Mouse (Mus musculus): ENCODE measurements around the gene Gnai1. TPM values are rescaled to one million over a fixed set of nuclear protein-coding genes. Genes with fewer than 3 reads are reported as not detected.

The Gnai1 gene
- polyA plus RNA-seq (2012; ENCODE audit: insufficient read depth, low replicate concordance), result not detected in 2 replicates

DNA sequence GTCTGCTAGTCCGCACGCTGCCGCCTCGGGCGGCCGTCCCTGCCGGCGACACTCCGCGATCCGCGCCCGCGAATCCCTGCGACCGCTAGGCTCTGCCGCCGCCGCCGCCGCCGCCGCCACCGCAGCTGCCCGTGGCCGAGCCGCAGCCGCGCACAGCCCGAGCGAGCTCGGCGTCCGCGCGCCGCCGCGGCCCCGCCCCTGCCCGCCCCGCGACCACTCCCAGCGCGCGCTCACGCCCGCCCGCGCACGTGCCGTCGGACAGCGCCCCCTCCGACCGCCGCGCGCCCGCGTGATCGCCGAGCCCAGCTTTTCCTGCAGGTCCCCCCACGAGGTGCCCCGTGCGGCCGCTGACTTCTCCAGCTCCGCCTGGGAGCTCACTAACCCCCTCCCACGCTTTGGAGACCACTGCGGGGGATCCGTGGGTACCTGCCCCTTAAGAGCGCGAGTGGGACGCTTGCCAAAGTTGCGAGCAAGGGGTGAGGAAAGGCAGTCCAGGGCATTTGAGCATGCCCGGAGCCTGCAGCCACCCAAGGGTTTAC is at the start of gene Gnai1:
Gene Gnai1 (minus strand): TSS at position 75 of the 539 bp plus-strand sequence.
- peaks cover 16% of the 10 kb centered on the region; the same call in 1 of the 2 replicates for H3K9me3 ChIP-seq
- H3K4me3 ChIP-seq (replicated peaks), result peak within 1 kb of the TSS; percentile 90
- H3K36me3 ChIP-seq (replicated peaks; ENCODE audit: low read length), result no peaks in the 10 kb centered on the region
- peaks cover 40% of the 10 kb centered on the region for H3K27me3 ChIP-seq (replicated peaks)
- H3K4me1 ChIP-seq, result peaks cover 14% of the 10 kb centered on the region
- TF ChIP-seq GATA1 (IDR thresholded peaks at IDR 0.05; ENCODE audit: borderline replicate concordance, low read length) (no peak), FLI1 (IDR thresholded peaks at IDR 0.05; ENCODE audit: low read length) (no peak)

DNA sequence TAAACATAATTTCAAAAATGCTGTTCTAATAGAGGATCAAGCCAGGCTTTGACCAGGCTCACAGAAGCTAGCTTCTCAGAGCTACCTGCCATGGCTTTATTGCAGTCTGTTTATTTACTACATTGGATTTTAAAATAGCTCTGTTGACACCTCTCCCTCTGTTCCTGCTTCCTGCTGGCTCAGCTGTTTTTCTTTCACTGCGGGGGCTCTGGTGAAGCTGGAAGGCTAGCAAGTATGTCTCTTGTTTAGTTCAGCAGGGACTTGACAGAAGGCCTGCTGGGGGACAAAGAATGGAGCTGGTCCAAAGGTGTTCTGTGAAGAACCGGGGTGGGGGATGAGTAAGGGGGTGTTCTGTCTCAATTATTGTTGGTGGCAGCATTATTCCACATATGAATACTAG is 7.7 kb upstream of the Gnai1 start:
- Histone ChIP-seq H3K4me3 (replicated peaks) (no peak overlapping the region), H3K36me3 (replicated peaks; ENCODE audit: low read length) (no peaks in the 10 kb centered on the region), H3K27me3 (replicated peaks) (no peaks in the 10 kb centered on the region), H3K4me1 (no peaks in the 10 kb centered on the region), H3K9me3 (peaks cover 4% of the 10 kb centered on the region; the same call in 1 of the 2 replicates)
- TF ChIP-seq GATA1 (IDR thresholded peaks at IDR 0.05; ENCODE audit: borderline replicate concordance, low read length), result no peak
- no peak for TF ChIP-seq FLI1 (IDR thresholded peaks at IDR 0.05; ENCODE audit: low read length)

DNA sequence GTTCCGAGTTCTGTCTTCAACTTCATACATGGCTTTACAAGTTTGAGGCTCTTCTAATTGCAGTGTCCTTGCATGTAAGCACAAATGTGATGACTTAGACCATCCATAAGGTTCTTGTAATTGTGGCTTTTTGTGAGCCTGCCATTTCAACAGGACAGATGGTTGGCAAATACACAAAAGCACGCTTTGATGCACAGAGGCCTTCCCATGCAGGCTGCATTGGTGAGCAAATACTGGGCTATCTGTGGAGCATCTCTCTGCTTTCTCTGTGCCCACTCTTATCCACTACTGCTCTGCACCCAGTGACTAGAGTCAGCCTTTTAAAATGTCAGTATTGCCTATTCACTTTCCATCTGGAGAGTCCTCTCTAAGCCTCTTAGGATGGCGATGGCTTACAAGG is 5.3 kb upstream of the Gnai1 start:
- H3K9me3 ChIP-seq, result peaks cover 10% of the 10 kb centered on the region; the same call in 1 of the 2 replicates
- H3K27me3 ChIP-seq (replicated peaks), result peaks cover 16% of the 10 kb centered on the region
- H3K36me3 ChIP-seq (replicated peaks; ENCODE audit: low read length), result no peaks in the 10 kb centered on the region
- H3K4me3 ChIP-seq (replicated peaks), result no peak overlapping the region
- TF ChIP-seq GATA1 (IDR thresholded peaks at IDR 0.05; ENCODE audit: borderline replicate concordance, low read length) (no peak), FLI1 (IDR thresholded peaks at IDR 0.05; ENCODE audit: low read length) (no peak)
- H3K4me1 ChIP-seq, result peaks cover 1% of the 10 kb centered on the region; the same call in 1 of the 2 replicates

DNA sequence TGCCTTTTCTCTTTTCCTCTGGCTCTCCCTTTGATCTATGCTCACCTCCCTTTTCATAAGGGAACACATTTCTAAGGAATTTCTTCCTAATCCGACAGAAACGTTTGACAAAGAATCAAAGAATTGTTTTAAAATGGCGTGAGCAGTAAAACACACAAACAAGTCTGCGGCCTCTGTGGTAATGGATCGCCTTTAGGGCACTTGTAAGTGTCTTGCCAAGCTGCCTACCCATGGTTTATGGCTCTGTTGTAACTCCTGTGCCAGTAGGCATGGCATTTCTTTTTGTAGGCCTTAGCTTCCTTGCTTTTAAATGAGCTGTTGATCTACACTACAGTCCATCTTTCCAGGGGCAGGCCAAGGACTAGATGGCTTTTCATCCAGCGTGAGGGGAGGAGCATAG is 801 bp upstream of the Gnai1 start:
- TF ChIP-seq FLI1 (IDR thresholded peaks at IDR 0.05; ENCODE audit: low read length), result no peak
- no peak for TF ChIP-seq GATA1 (IDR thresholded peaks at IDR 0.05; ENCODE audit: borderline replicate concordance, low read length)
- Histone ChIP-seq H3K36me3 (replicated peaks; ENCODE audit: low read length) (no peaks in the 10 kb centered on the region), H3K9me3 (peaks cover 16% of the 10 kb centered on the region; the same call in 1 of the 2 replicates), H3K27me3 (replicated peaks) (peaks cover 40% of the 10 kb centered on the region), H3K4me1 (peaks cover 14% of the 10 kb centered on the region), H3K4me3 (replicated peaks) (no peak overlapping the region)

DNA sequence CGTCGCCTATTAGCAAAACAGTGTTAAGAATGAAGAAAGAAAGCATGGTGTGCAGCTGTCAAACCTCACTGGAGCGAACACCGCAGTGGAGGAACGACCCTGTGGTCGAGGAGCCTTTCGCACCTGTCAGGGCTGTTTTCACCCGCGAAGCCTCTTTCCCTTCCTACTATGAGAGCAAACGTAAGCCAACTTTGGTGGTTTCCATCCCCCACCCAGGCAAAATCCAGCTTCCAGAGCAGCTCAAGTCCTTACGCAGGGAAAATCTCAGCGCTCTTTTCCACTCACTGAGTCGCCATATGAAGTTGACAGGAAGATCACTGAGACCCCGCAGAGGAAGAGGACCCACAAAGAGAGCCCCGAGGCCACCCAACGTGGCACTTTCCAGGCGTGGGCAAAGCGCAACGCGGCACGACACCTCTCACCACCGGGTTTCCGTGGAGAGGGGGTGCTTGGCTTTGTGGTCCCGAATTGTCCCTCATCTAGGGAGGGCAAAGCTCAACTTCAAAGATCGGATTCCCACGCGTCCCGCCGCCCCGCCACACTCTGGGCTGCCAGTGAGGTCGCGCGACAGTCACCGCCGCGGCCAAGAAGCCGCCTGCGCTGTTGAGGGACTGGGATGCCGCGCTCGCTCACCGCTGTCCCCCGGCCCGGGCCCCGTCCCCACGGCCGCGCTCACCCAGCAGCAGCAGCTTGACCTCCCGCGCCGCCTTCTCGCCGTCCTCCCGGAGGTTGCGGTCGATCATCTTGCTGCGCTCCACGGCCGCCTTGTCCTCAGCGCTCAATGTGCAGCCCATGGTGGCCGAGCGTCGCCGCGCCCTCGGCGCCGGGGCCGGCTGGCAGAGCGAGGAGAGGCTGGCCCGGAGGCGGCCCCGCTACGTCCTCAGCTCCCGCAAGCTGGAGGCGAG is 527 bp downstream of the Gnai1 start:
- H3K9me3 ChIP-seq, result peaks cover 16% of the 10 kb centered on the region; the same call in 1 of the 2 replicates
- H3K4me1 ChIP-seq, result peaks cover 14% of the 10 kb centered on the region
- H3K36me3 ChIP-seq (replicated peaks; ENCODE audit: low read length), result no peaks in the 10 kb centered on the region
- H3K27me3 ChIP-seq (replicated peaks), result peaks cover 40% of the 10 kb centered on the region
- H3K4me3 ChIP-seq (replicated peaks), result peak overlapping the region; percentile 90
- TF ChIP-seq FLI1 (IDR thresholded peaks at IDR 0.05; ENCODE audit: low read length) (no peak), GATA1 (IDR thresholded peaks at IDR 0.05; ENCODE audit: borderline replicate concordance, low read length) (no peak)

DNA sequence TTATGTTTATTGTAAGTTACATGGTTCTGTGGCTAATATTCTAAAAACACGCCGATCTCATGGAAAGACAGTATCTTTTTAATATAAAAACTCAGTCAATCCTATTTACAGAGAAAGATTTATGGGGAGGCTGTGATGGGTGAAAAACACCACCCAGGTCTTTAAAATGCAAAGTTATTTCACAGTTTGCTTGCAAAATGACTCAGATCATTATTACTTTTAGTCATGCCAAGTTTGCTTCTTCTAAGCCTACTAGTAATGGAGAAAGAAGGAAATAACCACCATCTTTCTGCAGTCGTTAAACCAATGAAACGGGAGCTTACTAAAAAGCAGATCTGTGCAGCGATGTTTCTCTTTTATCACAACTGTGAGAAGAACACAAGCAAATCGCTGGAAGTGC is 1.4 kb downstream of the Gnai1 start:
- no peak overlapping the region for H3K4me3 ChIP-seq (replicated peaks)
- no peaks in the 10 kb centered on the region for H3K36me3 ChIP-seq (replicated peaks; ENCODE audit: low read length)

DNA sequence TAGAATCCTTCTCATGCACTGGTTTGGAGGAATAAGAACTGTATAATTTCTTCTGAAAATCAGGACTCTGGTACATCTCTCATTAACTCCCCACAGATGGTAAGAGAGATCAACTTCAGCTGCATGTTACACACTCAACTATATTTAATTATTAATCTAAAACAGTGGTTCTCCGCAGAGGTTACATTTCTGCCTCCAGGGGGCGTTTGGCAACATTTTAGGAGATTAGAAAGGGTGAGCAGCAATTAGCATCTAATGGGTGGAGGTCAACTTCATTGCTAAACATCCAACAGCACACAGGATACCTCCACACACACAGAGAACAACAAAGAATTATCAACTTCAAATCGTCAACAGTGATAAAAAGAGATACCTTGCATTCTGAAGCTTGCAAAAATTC is 2.0 kb downstream of the Gnai1 start:
- Histone ChIP-seq H3K27me3 (replicated peaks) (peaks cover 40% of the 10 kb centered on the region), H3K9me3 (peaks cover 13% of the 10 kb centered on the region; the same call in 1 of the 2 replicates), H3K4me1 (peaks cover 14% of the 10 kb centered on the region), H3K4me3 (replicated peaks) (no peak overlapping the region), H3K36me3 (replicated peaks; ENCODE audit: low read length) (no peaks in the 10 kb centered on the region)
- no peak for TF ChIP-seq GATA1 (IDR thresholded peaks at IDR 0.05; ENCODE audit: borderline replicate concordance, low read length)
- no peak for TF ChIP-seq FLI1 (IDR thresholded peaks at IDR 0.05; ENCODE audit: low read length)

More for the DNA sequence above, 1.4 kb downstream of the Gnai1 start:
- peaks cover 16% of the 10 kb centered on the region; the same call in 1 of the 2 replicates for H3K9me3 ChIP-seq
- H3K4me1 ChIP-seq, result peaks cover 14% of the 10 kb centered on the region
- TF ChIP-seq FLI1 (IDR thresholded peaks at IDR 0.05; ENCODE audit: low read length) (no peak), GATA1 (IDR thresholded peaks at IDR 0.05; ENCODE audit: borderline replicate concordance, low read length) (no peak)
- H3K27me3 ChIP-seq (replicated peaks), result peaks cover 40% of the 10 kb centered on the region

DNA sequence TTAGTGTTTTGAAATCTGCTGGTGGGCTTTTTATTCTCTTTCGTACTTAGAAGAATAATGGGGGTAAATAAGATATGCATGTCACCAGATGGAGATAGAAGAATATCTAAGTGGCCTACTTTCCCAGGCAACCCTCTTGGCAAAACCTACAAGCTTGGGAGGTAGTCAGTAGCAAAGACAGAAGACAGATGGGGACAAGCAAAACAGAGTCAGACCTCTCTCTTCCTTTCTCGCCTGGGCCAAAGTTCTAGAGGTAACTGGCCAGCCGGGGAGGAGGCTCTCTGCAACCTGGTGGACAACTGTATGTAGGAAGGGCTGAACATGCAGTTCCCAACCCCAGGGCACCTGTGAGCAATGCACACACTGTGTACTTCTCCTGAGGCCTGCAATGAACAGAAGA is 12.9 kb downstream of the Gnai1 start:
- Histone ChIP-seq H3K4me1 (no peaks in the 10 kb centered on the region), H3K9me3 (peaks cover 12% of the 10 kb centered on the region; the same call in 1 of the 2 replicates), H3K27me3 (replicated peaks) (no peaks in the 10 kb centered on the region), H3K36me3 (replicated peaks; ENCODE audit: low read length) (no peaks in the 10 kb centered on the region), H3K4me3 (replicated peaks) (no peak overlapping the region)
- TF ChIP-seq GATA1 (IDR thresholded peaks at IDR 0.05; ENCODE audit: borderline replicate concordance, low read length) (no peak), FLI1 (IDR thresholded peaks at IDR 0.05; ENCODE audit: low read length) (no peak)

DNA sequence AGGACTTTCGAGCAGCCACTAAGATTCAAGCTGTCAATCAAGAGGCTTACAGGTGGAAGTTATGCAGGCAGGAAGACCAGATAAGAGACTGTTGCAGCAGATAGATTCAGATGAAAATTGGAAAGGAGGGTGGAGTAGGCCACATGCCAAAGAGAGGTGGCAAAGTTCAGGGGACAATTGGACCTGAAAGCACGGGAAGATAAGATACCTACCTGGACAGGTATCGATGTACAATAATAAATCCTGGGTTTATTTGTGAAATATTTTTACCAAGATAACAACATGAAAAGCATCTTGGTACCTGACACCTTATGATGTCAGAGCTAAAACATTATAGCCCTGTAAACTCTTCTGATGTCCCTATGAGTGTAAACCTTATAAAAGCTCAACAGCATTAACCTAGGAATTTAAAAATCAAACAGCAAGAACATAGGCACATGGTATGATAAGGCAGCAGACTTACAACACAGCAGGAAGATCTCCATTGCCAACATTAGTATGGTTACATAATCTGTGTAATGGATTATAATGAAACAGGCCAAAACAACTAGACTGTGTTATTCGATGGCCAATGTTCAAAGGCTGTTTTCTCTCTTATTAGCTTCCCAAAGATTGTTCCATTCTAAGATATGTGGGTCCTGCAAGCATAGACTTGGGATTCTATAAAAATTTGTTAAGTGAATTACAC is 16.6 kb downstream of the Gnai1 start:
- Histone ChIP-seq H3K9me3 (peaks cover 12% of the 10 kb centered on the region; the same call in 1 of the 2 replicates), H3K27me3 (replicated peaks) (no peaks in the 10 kb centered on the region), H3K4me1 (no peaks in the 10 kb centered on the region), H3K4me3 (replicated peaks) (no peak overlapping the region), H3K36me3 (replicated peaks; ENCODE audit: low read length) (no peaks in the 10 kb centered on the region)
- TF ChIP-seq FLI1 (IDR thresholded peaks at IDR 0.05; ENCODE audit: low read length), result no peak
- TF ChIP-seq GATA1 (IDR thresholded peaks at IDR 0.05; ENCODE audit: borderline replicate concordance, low read length), result no peak
